Mouse (Mus musculus): ENCODE measurements around the gene Pagr1a. TPM values are rescaled to one million over a fixed set of nuclear protein-coding genes. Genes with fewer than 3 reads are reported as not detected.

Gene Pagr1a
- total RNA-seq (2021), result 10 to 100 TPM; 15.1 to 27.1 TPM
- long read RNA-seq, experiment 1, transcript Pagr1a-202 (3 exons, 1,430 nt), result major isoform, 32 of 32 reads
- long read RNA-seq, experiment 1, partial matches to known transcripts, result 0 of 32 reads
- long read RNA-seq, experiment 1, other reads (novel, unspliced or antisense), result 0 of 32 reads
- long read RNA-seq, experiment 2, transcript Pagr1a-202 (3 exons, 1,430 nt), result major isoform, 33 of 36 reads
- long read RNA-seq, experiment 2, partial matches to known transcripts, result 1 of 36 reads
- long read RNA-seq, experiment 2, other reads (novel, unspliced or antisense), result 2 of 36 reads

GRCm38 (mm10) chr7:127016971-127017949 is at the start of gene Pagr1a:
TSS of gene Pagr1a (minus strand) at chr7:127017352.
- Histone ChIP-seq H3K27ac (peak within 1 kb of the TSS; percentile 95), H3K4me3 (peak within 1 kb of the TSS; percentile 69)
- peak; percentile 94 to 96 for DNase-seq (ENCODE audit: extremely low spot score in 1 of 2, low spot score in 2 of 2)
- peak; percentile 87 for TF ChIP-seq CTCF (IDR thresholded peaks at IDR 0.05)
- intact Hi-C loops (cut with DNase I), result loop anchor here (1.0 to 2.0 kb wide), 2 partner anchors 40 to 87 kb away; partner anchors contain the start of gene Cdiptos

- intact Hi-C loops (cut with DNase I), result loop anchor here (5.0 kb wide), 1 partner anchor 106 kb away; no protein-coding TSS in a partner anchor
- H3K27ac ChIP-seq, result no peak overlapping the region
- H3K4me3 ChIP-seq, result no peak overlapping the region
- no peak for DNase-seq (ENCODE audit: extremely low spot score in 1 of 2, low spot score in 2 of 2)
- no peak for TF ChIP-seq CTCF (IDR thresholded peaks at IDR 0.05)
These were observed 49.2 kb upstream of the Pagr1a start for GRCm38 (mm10) chr7:127066317-127066716.

- intact Hi-C loops (cut with DNase I), result loop anchor here (5.0 kb wide), 1 partner anchor 107 kb away; no protein-coding TSS in a partner anchor
- no peak overlapping the region for H3K27ac ChIP-seq
- no peak overlapping the region for H3K4me3 ChIP-seq
- TF ChIP-seq CTCF (IDR thresholded peaks at IDR 0.05), result no peak; the same call in 1 of the 2 replicates
- no peak for DNase-seq (ENCODE audit: extremely low spot score in 1 of 2, low spot score in 2 of 2)
These were observed 48.4 kb upstream of the Pagr1a start for GRCm38 (mm10) chr7:127065538-127065937.

GRCm38 (mm10) chr7:127055026-127055585 is 38.0 kb upstream of the Pagr1a start:
- no peak; the same call in 1 of the 2 replicates for TF ChIP-seq CTCF (IDR thresholded peaks at IDR 0.05)
- peak in 1 of 2 experiments; percentile 17 for DNase-seq (ENCODE audit: extremely low spot score in 1 of 2, low spot score in 2 of 2)
- intact Hi-C loops (cut with DNase I), result loop anchor here (5.0 kb wide), 1 partner anchor 37 kb away; the partner anchor contains the start of gene AI467606

GRCm38 (mm10) chr7:127041851-127042672 is 24.9 kb upstream of the Pagr1a start, which contains the start of gene Kif22:
TSS of gene Kif22 (minus strand) at chr7:127042471.
- intact Hi-C loops (cut with DNase I), result no loop called here
- H3K27ac ChIP-seq, result peak within 1 kb of the TSS; percentile 58

More at GRCm38 (mm10) chr7:127055026-127055585, 38.0 kb upstream of the Pagr1a start:
- no peak overlapping the region for H3K4me3 ChIP-seq
- no peak overlapping the region for H3K27ac ChIP-seq

GRCm38 (mm10) chr7:127031244-127031643 is 14.1 kb upstream of the Pagr1a start:
- Histone ChIP-seq H3K27ac (no peak overlapping the region), H3K4me3 (no peak overlapping the region)
- no peak for TF ChIP-seq CTCF (IDR thresholded peaks at IDR 0.05)
- no peak for DNase-seq (ENCODE audit: extremely low spot score in 1 of 2, low spot score in 2 of 2)
- intact Hi-C loops (cut with DNase I), result no loop called here

More at GRCm38 (mm10) chr7:127041851-127042672, 24.9 kb upstream of the Pagr1a start, which contains the start of gene Kif22:
- TF ChIP-seq CTCF (IDR thresholded peaks at IDR 0.05), result no peak
- DNase-seq (ENCODE audit: extremely low spot score in 1 of 2, low spot score in 2 of 2), result peak; percentile 86 to 88
- peak within 1 kb of the TSS; percentile 68 for H3K4me3 ChIP-seq

GRCm38 (mm10) chr7:127030172-127030571 is 13.0 kb upstream of the Pagr1a start:
- no peak overlapping the region for H3K27ac ChIP-seq
- no peak for DNase-seq (ENCODE audit: extremely low spot score in 1 of 2, low spot score in 2 of 2)
- intact Hi-C loops (cut with DNase I), result no loop called here
- no peak for TF ChIP-seq CTCF (IDR thresholded peaks at IDR 0.05)
- H3K4me3 ChIP-seq, result no peak overlapping the region

- intact Hi-C loops (cut with DNase I), result loop anchor here (1.0 to 5.0 kb wide), 6 partner anchors 52 to 229 kb away; partner anchors contain the start of genes Cdiptos, Mylpf, Sez6l2 and Taok2
- DNase-seq (ENCODE audit: extremely low spot score in 1 of 2, low spot score in 2 of 2), result no peak
- Histone ChIP-seq H3K27ac (peak overlapping the region; percentile 94), H3K4me3 (peak overlapping the region; percentile 48)
- no peak for TF ChIP-seq CTCF (IDR thresholded peaks at IDR 0.05)
These were observed 10.7 kb upstream of the Pagr1a start for GRCm38 (mm10) chr7:127027885-127028284.

- intact Hi-C loops (cut with DNase I), result loop anchor here (1.0 to 5.0 kb wide), 6 partner anchors 51 to 228 kb away; partner anchors contain the start of genes Cdiptos, Mylpf, Sez6l2 and Taok2
- Histone ChIP-seq H3K27ac (peak within 1 kb of the TSS; percentile 97), H3K4me3 (peak within 1 kb of the TSS; percentile 56)
- no peak for TF ChIP-seq CTCF (IDR thresholded peaks at IDR 0.05)
- peak; percentile 99 for DNase-seq (ENCODE audit: extremely low spot score in 1 of 2, low spot score in 2 of 2)
These were observed 10.0 kb upstream of the Pagr1a start, which contains the start of gene Maz for GRCm38 (mm10) chr7:127026984-127027726. TSS of gene Maz (minus strand) at chr7:127027037.

All from left cerebral cortex, adult 2 months (tissue).